Mouse (Mus musculus) liver, adult (tissue): ENCODE measurements around the gene Epha1.

Source experiments
- GATA4 ChIP-seq: IDR thresholded peaks from 2 replicates; pipeline ENCODE4 v1.6.1; 2014; ENCODE audit warnings: mild to moderate bottlenecking, low read length; ENCODE audit not compliant: insufficient replicate concordance

Gene Epha1

GRCm38 (mm10) chr6:42362497-42362896 is 10.6 kb downstream of the Epha1 start:
- TF ChIP-seq GATA4 = no peak

DNA sequence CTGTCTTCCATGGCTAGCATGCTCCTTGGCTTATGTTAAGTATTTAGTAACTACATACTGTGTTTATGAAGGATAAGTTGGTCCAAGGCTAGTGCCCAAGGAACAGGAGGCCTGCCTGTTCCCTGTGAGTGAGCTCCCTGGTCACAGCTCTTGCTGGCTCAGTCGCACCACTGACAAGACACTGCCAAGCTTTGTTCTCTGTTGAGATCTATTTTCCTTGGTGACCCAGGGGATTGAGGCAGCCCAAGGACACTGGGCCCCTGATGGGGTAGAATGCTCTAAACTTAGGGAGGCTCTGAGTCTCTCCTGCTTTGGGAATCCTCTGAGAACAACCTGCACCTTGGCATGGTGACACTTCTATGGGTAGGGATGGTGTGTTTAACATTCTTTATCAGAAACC is 11.0 kb downstream of the Epha1 start:
- TF ChIP-seq GATA4 = no peak

DNA sequence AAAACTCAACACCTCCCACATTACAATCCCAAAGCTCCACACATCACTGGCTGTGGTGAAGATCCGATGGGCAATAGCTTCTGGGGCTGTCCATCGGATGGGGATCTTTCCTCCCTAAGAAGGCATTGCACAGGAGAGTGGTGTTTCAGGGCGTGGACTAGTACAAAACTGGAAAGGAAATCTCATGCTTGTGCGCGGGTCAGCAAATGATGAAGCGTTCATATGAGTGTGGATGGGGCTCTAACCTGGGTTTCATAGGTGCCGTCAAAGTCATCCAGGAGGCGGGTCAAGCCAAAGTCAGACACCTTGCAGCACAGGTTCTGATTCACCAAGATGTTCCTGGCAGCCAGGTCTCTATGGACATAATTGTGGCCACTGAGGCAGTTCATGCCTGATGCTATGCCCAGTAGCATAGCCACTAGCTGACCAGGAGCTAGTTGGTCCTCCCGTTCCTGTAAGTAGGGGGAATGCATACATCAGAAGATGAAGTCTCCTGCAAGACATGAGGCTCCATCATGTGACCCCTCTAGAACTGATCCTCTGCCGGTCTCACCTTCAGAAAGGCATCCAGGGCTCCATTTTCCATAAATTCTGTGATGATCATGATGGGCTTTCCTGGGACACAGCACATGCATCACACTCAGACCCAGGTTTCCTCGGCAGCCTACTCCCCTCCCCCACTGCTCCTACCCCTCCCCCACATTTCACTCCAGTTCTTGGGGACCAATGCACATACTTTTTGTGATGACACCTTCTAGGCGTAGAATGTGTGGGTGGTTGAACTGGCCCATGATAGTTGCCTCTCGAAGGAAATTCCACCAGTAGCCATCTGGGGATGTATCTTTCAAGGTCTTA is 11.8 kb downstream of the Epha1 start:
- no peak for TF ChIP-seq GATA4

DNA sequence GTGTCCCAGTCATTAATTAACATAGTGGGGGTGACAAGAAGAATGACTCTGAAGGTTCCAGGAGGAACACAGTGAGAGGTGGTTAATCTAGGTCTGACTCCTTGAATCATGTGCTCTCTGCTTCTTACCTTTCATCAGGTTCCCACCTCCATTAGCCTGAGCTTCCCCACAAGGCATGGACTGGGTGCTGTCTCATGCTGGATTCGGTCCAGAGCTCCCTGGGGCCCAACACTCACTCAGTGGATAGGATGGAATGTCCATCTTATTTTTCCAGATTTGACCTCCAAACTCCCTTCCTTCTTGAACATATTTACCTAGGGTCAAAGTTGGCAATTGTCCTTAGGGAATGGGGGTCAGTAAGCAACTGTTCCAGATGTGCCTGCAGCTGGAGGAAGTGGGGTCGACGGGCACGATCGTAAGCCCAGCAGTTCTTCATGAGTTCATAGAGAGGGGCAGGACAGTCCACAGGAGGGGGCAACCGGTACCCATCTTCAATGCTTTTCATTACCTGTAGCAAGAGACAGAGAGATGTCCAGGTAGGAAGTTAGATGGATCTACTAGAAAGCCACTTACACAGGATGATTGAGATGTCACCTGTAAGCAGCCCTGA is 12.7 kb downstream of the Epha1 start:
- TF ChIP-seq GATA4 = no peak

DNA sequence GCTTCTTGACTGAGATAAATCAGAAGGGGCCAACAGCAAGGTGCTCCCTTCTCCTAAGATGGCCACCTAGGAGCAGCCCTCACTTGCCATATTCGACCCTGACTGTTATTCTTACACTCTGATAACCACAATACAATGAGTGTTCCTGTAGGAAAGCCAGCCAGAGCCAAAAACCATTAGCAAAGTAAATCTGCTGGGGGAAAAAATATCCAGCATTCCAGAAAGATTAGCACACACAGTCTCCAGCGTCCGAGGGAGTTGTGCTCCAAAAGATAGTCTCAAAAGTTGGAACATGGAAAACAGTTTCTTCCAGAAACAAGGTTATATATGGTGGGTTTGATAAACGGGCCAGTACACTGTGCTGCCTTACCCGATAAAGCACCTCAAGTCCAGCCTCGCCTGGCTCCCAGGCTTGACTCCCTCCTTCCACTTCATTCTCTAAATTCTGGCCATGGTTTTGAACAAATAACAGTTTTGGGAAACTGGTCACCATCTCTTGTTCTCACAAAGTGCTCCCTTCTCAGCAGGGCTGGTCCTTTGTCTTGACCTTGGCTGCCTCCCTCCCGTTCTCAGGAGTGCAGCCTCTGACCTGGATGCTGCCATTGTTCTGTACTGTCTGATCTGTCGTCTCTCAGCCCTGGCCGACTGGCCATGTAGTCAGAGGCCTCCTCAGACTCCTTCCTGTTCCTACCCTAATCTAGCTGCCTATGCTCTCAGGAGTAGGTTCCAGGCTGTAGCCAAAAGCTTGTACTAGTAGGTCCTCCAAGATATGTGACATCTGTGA is 13.5 kb downstream of the Epha1 start:
- peak; percentile 72; the same call in 1 of the 2 replicates for TF ChIP-seq GATA4

DNA sequence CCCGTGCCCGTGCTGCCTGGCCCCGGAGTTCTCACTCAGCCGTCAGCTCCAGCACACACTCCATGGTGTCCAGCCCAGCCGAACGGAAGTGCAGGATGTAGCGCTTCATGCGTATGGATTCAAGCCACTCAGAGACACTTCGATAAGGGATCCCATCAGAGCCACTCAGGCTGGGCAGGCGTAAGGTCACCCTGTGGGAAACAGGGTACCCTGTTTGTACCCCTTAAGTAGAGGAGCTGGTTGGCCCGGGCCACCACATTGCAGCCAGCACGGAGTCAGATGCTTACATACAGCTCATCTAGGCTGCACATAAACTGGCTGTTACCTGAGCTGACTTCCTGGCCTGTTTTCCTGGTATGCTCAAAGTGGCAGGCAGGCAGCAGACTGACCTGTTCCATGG is 14.2 kb downstream of the Epha1 start:
- TF ChIP-seq GATA4 = no peak

GRCm38 (mm10) chr6:42357901-42358300 is 15.2 kb downstream of the Epha1 start:
- no peak for TF ChIP-seq GATA4

DNA sequence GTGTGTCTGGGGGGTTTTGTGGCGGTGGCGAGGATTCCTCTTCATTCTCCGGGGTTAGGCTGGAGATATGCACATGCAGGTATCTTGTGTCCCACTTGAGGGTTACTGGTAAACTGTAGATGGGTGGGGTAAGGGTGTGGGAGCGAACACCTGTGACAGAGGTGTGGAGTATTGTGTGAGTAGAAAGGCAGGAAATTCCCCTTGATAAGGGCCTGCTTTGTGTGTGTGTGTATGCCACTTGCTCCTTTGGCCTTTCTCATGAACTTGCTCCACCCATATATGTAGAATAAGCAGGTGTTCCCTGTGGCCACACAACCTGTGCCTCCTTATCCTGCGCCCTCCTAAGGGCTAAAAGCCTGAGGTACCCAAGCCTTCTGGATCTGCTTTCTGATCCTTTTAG is 16.2 kb downstream of the Epha1 start:
- no peak for TF ChIP-seq GATA4

- no peak for TF ChIP-seq GATA4
Measured at GRCm38 (mm10) chr6:42355794-42356600, 17.1 kb downstream of the Epha1 start.

GRCm38 (mm10) chr6:42355366-42355765 is 17.7 kb downstream of the Epha1 start:
- no peak for TF ChIP-seq GATA4

- no peak for TF ChIP-seq GATA4
Measured at GRCm38 (mm10) chr6:42354076-42355019, 18.7 kb downstream of the Epha1 start.

GRCm38 (mm10) chr6:42353180-42353579 is 19.9 kb downstream of the Epha1 start:
- peak; percentile 73; the same call in 1 of the 2 replicates for TF ChIP-seq GATA4

- TF ChIP-seq GATA4 = no peak
Measured at GRCm38 (mm10) chr6:42352486-42352846, 20.6 kb downstream of the Epha1 start.
